Mouse (Mus musculus): Measurements from ENCODE around the gene Itm2b. TPM values are rescaled to one million over a fixed set of nuclear protein-coding genes. Genes with fewer than 3 reads are reported as not detected.

Gene Itm2b
- polyA plus RNA-seq, 1 experiment from 2014 or later, result 1,903 TPM

DNA sequence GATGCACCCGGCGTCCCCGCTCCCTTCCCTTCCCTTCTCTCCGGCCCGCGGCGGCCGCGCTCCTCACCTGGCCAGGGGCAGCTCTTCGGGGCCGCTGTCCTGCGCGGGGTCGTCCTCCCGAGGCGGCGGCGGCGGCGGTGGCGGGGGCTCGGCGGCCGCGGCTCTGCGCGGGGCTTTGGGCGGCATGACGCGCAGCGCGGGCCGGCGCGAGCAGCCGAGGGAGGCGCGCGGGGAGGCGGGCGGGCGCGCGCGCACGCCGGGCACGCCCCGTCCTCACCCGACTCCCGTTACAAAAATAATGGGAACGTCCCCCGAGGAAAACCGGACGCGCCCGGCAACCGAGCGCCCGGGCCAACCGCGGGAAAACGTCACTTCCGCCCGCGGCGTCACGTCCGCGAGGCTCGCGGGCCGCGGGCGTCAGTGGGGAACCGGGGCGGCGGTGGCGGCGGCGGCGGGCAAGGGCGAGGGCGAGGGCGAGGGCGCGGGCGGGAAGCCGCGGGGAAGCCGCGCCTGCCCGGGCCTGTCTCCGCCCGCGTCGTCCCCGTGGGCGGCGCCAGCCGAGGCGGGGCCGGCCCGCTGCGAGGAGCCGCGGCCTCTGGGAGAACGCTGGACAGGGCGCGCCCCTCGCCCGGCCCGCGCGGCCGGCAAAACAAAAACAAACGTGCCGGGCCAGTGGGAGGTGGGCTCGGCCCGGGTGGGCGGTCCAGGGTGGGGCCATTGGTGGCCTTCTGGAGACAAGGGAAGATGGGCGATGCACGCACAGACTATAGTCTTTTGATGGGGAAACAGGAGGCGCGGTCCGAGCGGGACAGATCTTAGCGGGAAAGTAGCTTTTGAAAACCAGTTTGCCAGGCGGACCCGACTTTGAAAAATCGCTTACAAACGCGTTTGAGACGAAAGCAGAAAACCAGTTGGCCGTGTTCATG lies 59.4 kb downstream of the Itm2b start, which contains the start of gene Rb1:
Gene Rb1, minus strand, starts transcription at position 367 of the 926 bp plus-strand sequence.
- H3K4me2 ChIP-seq (replicated peaks; ENCODE audit: low read depth, low read length), result peak within 1 kb of the TSS; percentile 78
- no peaks in the 10 kb centered on the region for H3K36me3 ChIP-seq (ENCODE audit: insufficient read depth, low read length)
- whole genome bisulfite sequencing, result under 1% methylated on average over 62 of the region's 135 CpGs
- H3K9ac ChIP-seq (replicated peaks; ENCODE audit: low read depth), result peak within 1 kb of the TSS; percentile 76
- no peaks in the 10 kb centered on the region for H3K27me3 ChIP-seq (replicated peaks; ENCODE audit: insufficient read depth, low read length)
- no peak for TF ChIP-seq CTCF (IDR thresholded peaks at IDR 0.05)
- no peak for TF ChIP-seq EP300 (IDR thresholded peaks at IDR 0.05)
- peak; percentile 90 for DNase-seq (ENCODE audit: low spot score)
- H3K9me3 ChIP-seq (ENCODE audit: low read length), result no peaks in the 10 kb centered on the region
- peak within 1 kb of the TSS; percentile 85 for H3K4me3 ChIP-seq (ENCODE audit: low read depth, low read length)
- peak within 1 kb of the TSS; percentile 93 for H3K27ac ChIP-seq (ENCODE audit: low read length)
- no peaks in the 10 kb centered on the region for H3K4me1 ChIP-seq (ENCODE audit: insufficient read depth, low read depth, low read length)
- ATAC-seq, result peak; percentile 94

DNA sequence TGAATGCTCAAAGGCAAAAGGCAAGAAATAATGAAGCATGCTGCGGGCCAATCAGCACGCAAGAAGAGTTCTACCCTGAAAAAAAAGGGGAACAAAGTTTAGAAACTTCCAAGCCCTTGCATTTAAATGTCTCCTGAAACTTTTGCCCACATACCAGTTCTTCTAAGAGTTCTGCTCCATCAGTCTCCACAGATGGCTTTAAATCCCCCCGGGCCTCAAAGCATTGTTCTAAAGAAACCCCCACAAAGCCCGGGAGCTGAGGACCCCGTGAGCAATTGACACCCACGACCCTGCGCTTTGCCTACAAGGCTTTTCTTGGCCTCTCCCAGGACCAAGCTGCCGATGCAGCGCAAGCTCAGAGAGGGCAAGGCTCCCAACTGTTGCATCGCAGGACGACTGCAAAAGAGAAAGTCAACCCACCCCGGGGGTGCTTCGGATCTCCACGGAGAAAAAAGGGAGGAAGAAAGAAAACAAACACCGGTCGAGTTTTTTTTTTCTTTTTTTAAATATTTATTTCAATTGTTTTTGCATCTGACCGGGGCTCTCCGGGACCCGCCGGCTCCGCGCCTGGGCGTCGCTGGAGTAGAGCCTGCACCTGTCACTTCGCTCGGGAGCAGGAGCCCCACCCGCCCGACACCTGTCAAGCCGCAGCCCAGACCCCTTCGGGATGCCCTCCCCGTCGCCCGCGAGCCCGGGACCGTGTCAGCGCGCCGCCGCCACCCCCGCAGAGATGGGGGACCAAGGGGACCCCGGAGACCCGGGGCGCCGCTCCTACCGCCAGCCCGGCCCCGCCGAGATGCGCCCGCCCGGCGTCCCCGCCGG lies 60.2 kb downstream of the Itm2b start:
- WGBS, result under 1% methylated on average over 52 of the region's 55 CpGs
- no peaks in the 10 kb centered on the region for H3K27me3 ChIP-seq (replicated peaks; ENCODE audit: insufficient read depth, low read length)
- peak overlapping the region; percentile 93 for H3K27ac ChIP-seq (ENCODE audit: low read length)
- H3K36me3 ChIP-seq (ENCODE audit: insufficient read depth, low read length), result no peaks in the 10 kb centered on the region
- DNase-seq (ENCODE audit: low spot score) (peak; percentile 53), ATAC-seq (peak; percentile 20)
- no peaks in the 10 kb centered on the region for H3K9me3 ChIP-seq (ENCODE audit: low read length)
- H3K4me3 ChIP-seq (ENCODE audit: low read depth, low read length), result peak overlapping the region; percentile 85
- peak overlapping the region; percentile 78 for H3K4me2 ChIP-seq (replicated peaks; ENCODE audit: low read depth, low read length)
- H3K9ac ChIP-seq (replicated peaks; ENCODE audit: low read depth), result peak overlapping the region; percentile 76
- no peak for TF ChIP-seq EP300 (IDR thresholded peaks at IDR 0.05)
- H3K4me1 ChIP-seq (ENCODE audit: insufficient read depth, low read depth, low read length), result no peaks in the 10 kb centered on the region

GRCm38 (mm10) chr14:73323965-73324364 lies 61.1 kb downstream of the Itm2b start:
- Histone ChIP-seq H3K27ac (ENCODE audit: low read length) (no peak overlapping the region), H3K4me3 (ENCODE audit: low read depth, low read length) (no peak overlapping the region), H3K27me3 (replicated peaks; ENCODE audit: insufficient read depth, low read length) (no peaks in the 10 kb centered on the region), H3K36me3 (ENCODE audit: insufficient read depth, low read length) (no peaks in the 10 kb centered on the region), H3K4me2 (replicated peaks; ENCODE audit: low read depth, low read length) (peak overlapping the region; percentile 78; the same call in 1 of the 2 replicates), H3K9me3 (ENCODE audit: low read length) (no peaks in the 10 kb centered on the region), H3K9ac (replicated peaks; ENCODE audit: low read depth) (no peak overlapping the region), H3K4me1 (ENCODE audit: insufficient read depth, low read depth, low read length) (no peaks in the 10 kb centered on the region)
- no peak for ATAC-seq
- 64% methylated on average over 2 of the region's 2 CpGs for WGBS
- no peak for DNase-seq (ENCODE audit: low spot score)
- TF ChIP-seq CTCF (IDR thresholded peaks at IDR 0.05), result no peak
- no peak for TF ChIP-seq EP300 (IDR thresholded peaks at IDR 0.05)

DNA sequence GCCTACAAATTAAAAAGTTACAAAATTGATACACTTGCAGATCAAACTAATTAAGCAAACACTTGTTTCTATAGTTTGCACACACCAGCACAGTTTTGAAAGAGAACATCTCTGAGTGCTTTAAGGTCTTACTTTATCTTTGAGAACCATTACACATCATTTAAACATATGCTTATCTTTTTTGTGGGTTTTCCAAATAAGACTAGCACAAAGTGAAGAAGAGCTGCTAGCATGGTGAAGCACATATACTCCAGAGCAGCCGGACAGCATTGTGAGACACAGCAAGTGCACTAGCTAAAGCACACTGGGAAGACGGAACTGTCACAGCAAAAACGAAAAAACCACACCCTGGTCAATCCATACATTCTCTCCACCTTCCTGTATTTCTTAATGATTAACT lies 62.9 kb downstream of the Itm2b start:
- no peak overlapping the region for H3K27ac ChIP-seq (ENCODE audit: low read length)
- H3K4me1 ChIP-seq (ENCODE audit: insufficient read depth, low read depth, low read length), result no peaks in the 10 kb centered on the region
- H3K4me3 ChIP-seq (ENCODE audit: low read depth, low read length), result no peak overlapping the region
- H3K4me2 ChIP-seq (replicated peaks; ENCODE audit: low read depth, low read length), result no peak overlapping the region
- no peaks in the 10 kb centered on the region for H3K27me3 ChIP-seq (replicated peaks; ENCODE audit: insufficient read depth, low read length)
- no peak for DNase-seq (ENCODE audit: low spot score)
- WGBS, result 75% methylated on average over 3 of the region's 3 CpGs
- H3K36me3 ChIP-seq (ENCODE audit: insufficient read depth, low read length), result no peaks in the 10 kb centered on the region
- H3K9me3 ChIP-seq (ENCODE audit: low read length), result no peaks in the 10 kb centered on the region
- no peak overlapping the region for H3K9ac ChIP-seq (replicated peaks; ENCODE audit: low read depth)
- ATAC-seq, result no peak
- no peak for TF ChIP-seq EP300 (IDR thresholded peaks at IDR 0.05)
- no peak for TF ChIP-seq CTCF (IDR thresholded peaks at IDR 0.05)

GRCm38 (mm10) chr14:73316933-73317332 lies 68.2 kb downstream of the Itm2b start:
- no peak overlapping the region for H3K4me3 ChIP-seq (ENCODE audit: low read depth, low read length)
- H3K27me3 ChIP-seq (replicated peaks; ENCODE audit: insufficient read depth, low read length), result no peaks in the 10 kb centered on the region
- ATAC-seq (no peak), DNase-seq (ENCODE audit: low spot score) (no peak)
- no peaks in the 10 kb centered on the region for H3K9me3 ChIP-seq (ENCODE audit: low read length)
- H3K4me1 ChIP-seq (ENCODE audit: insufficient read depth, low read depth, low read length), result no peaks in the 10 kb centered on the region
- no peak overlapping the region for H3K4me2 ChIP-seq (replicated peaks; ENCODE audit: low read depth, low read length)
- no peaks in the 10 kb centered on the region for H3K36me3 ChIP-seq (ENCODE audit: insufficient read depth, low read length)
- H3K27ac ChIP-seq (ENCODE audit: low read length), result no peak overlapping the region
- no peak overlapping the region for H3K9ac ChIP-seq (replicated peaks; ENCODE audit: low read depth)
- no peak for TF ChIP-seq CTCF (IDR thresholded peaks at IDR 0.05)
- no peak for TF ChIP-seq EP300 (IDR thresholded peaks at IDR 0.05)

DNA sequence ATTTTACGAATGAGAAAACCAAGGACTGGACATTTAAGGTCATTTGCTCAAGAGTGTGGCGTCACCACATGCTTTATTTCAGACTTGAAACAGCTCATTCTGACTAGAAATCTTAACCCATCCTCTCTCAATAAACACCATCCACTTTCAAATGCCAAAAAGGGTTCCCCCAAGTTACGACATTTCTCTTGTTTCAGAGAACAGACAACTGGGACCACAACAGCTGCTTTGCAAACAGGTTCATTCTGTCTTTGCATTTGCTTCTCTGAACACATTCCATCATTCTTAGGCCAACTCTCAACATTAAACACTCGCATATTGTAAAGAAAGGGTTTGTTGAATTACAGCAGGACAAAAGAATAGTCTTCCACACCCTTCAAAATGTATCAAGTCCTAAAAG lies 71.2 kb downstream of the Itm2b start:
- Histone ChIP-seq H3K27ac (ENCODE audit: low read length) (no peak overlapping the region), H3K4me1 (ENCODE audit: insufficient read depth, low read depth, low read length) (no peaks in the 10 kb centered on the region), H3K9me3 (ENCODE audit: low read length) (no peaks in the 10 kb centered on the region), H3K4me3 (ENCODE audit: low read depth, low read length) (no peak overlapping the region), H3K27me3 (replicated peaks; ENCODE audit: insufficient read depth, low read length) (no peaks in the 10 kb centered on the region), H3K36me3 (ENCODE audit: insufficient read depth, low read length) (no peaks in the 10 kb centered on the region), H3K9ac (replicated peaks; ENCODE audit: low read depth) (no peak overlapping the region), H3K4me2 (replicated peaks; ENCODE audit: low read depth, low read length) (no peak overlapping the region)
- WGBS, result 61% methylated on average over 4 of the region's 4 CpGs
- no peak for TF ChIP-seq CTCF (IDR thresholded peaks at IDR 0.05)
- no peak for TF ChIP-seq EP300 (IDR thresholded peaks at IDR 0.05)
- ATAC-seq (no peak), DNase-seq (ENCODE audit: low spot score) (peak; percentile 58)
